Mouse (Mus musculus) liver, embryonic 15.5 days (tissue): ENCODE data around the gene Cenps. TPM values are rescaled to one million over a fixed set of nuclear protein-coding genes. Genes with fewer than 3 reads are reported as not detected.

Source experiments
- ATAC-seq: fragments of 200-750 bp; cut with Nextera tagmentation; 2 replicates; pipeline ENCODE4 v1.8.0; 2017; ENCODE audit warnings: moderate number of reproducible peaks, mild to moderate bottlenecking, moderate library complexity; ENCODE audit not compliant: insufficient read depth
- H3K27ac ChIP-seq: fragments of 300-500 bp; sonication (generic); replicated peaks from 2 replicates; pipeline ENCODE4 v1.5.1; 2015; ENCODE audit warnings: mild to moderate bottlenecking, inconsistent platforms
- H3K27me3 ChIP-seq: fragments of 300-500 bp; sonication (generic); 2 replicates; pipeline ENCODE4 v1.6.1; 2015; ENCODE audit warnings: mild to moderate bottlenecking, inconsistent platforms
- H3K36me3 ChIP-seq: fragments of 300-500 bp; sonication (generic); replicated peaks from 2 replicates; pipeline ENCODE4 v1.6.1; 2015; ENCODE audit warnings: moderate library complexity, mild to moderate bottlenecking, inconsistent platforms
- H3K4me1 ChIP-seq: fragments of 300-500 bp; sonication (generic); replicated peaks from 2 replicates; pipeline ENCODE4 v1.6.1; 2015; ENCODE audit warnings: inconsistent platforms
- H3K4me2 ChIP-seq: fragments of 300-500 bp; sonication (generic); 2 replicates; pipeline ENCODE4 v1.6.1; 2015; ENCODE audit warnings: moderate library complexity, mild to moderate bottlenecking, inconsistent platforms
- H3K4me3 ChIP-seq: fragments of 300-500 bp; sonication (generic); replicated peaks from 2 replicates; pipeline ENCODE4 v1.5.1; 2015; ENCODE audit warnings: mild to moderate bottlenecking, inconsistent platforms
- H3K9ac ChIP-seq: fragments of 300-500 bp; sonication (generic); 2 replicates; pipeline ENCODE4 v1.6.1; 2015; ENCODE audit warnings: moderate library complexity, mild to moderate bottlenecking, inconsistent platforms
- H3K9me3 ChIP-seq: fragments of 300-500 bp; sonication (generic); replicated peaks from 2 replicates; pipeline ENCODE4 v1.6.1; 2016; ENCODE audit warnings: inconsistent platforms
- WGBS: fragments of 180-500 bp; shearing (Covaris S2); methylation state at CpG from one replicate; pipeline ENCODE4 v1.1.7; 2015; ENCODE audit warnings: mixed read lengths; ENCODE audit not compliant: insufficient replicate concordance; 5-methylcytosine and 5-hydroxymethylcytosine counted together
- polyA plus RNA-seq: library from polyadenylated mRNA; unstranded; fragments of >200 nt; fragmentation: Nextera tagmentation; extraction: Ambion mirVana; gene quantifications from 2 replicates; pipeline ENCODE4 v1.2.1, GENCODE M21; 2015

The Cenps gene
- polyA plus RNA-seq, 1 experiment from 2014 or later, result 12.4 TPM

DNA sequence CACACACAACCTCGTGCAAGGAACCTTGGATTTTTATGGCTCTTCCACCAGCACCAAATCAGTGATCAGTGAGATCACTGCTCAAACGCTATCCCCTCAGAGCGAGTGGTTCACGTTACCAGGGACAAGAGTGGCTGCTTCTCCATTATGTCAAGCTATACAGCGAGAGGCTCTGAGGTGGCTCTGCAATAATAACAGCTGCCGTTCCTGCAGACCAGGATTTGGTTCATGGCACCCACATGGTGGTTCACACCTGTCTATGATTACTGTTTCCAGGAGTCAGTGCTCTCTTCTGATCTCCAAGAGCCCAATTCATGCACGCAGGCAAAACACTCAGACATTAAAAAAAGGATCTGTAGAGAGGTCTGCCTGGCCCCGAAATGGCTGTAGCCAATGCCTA, 1.1 kb upstream of the Cenps start:
- H3K27me3 ChIP-seq, result peaks cover 4% of the 10 kb centered on the region; the same call in 1 of the 2 replicates
- H3K27ac ChIP-seq, result no peak overlapping the region
- H3K4me3 ChIP-seq, result no peak overlapping the region
- no peak overlapping the region for H3K9ac ChIP-seq
- 80% methylated on average over 8 of the region's 8 CpGs for WGBS
- H3K4me1 ChIP-seq, result peaks cover 13% of the 10 kb centered on the region
- H3K36me3 ChIP-seq, result no peaks in the 10 kb centered on the region
- no peaks in the 10 kb centered on the region for H3K9me3 ChIP-seq
- no peak for ATAC-seq
- no peak overlapping the region for H3K4me2 ChIP-seq

DNA sequence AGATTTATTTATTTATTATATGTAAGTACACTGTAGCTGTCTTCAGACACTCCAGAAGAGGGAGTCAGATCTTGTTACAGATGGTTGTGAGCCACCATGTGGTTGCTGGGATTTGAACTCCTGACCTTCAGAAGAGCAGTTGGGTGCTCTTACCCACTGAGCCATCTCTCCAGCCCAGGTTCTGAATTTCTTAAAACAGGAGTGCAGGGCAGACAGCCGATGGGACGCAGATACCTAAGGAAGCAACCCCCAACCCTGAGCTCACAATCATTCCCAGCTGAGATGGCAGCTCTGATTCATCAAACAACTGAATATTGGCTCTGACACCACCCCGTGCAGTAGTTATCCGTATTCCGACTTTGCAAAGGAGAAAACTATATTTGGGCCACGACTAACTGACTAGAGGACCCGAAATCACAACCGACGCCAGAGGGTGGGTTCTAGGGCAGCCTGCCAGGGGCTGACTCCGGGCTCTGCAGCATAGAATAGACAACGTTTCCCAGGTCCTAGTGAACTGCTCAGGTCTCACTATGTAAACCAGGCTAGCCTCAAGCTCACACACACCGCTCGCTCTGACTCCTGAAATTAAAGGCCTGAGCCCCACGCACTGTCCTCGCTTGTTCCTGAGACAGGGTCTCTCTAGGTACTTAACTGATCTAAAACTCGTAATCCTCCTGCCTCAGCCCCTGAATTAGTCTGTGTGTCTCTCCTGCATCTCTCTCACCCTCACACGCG, 1.1 kb downstream of the Cenps start:
- WGBS, result 69% methylated on average over 18 of the region's 18 CpGs
- H3K9ac ChIP-seq, result peak overlapping the region; percentile 76

GRCm38 (mm10) chr4:149133395-149133794, 4.0 kb downstream of the Cenps start:
- H3K36me3 ChIP-seq, result peaks cover 2% of the 10 kb centered on the region; the same call in 1 of the 2 replicates
- 72% methylated on average over 5 of the region's 5 CpGs for WGBS
- no peak overlapping the region for H3K4me3 ChIP-seq
- H3K4me2 ChIP-seq, result no peak overlapping the region
- no peaks in the 10 kb centered on the region for H3K9me3 ChIP-seq
- H3K4me1 ChIP-seq, result peaks cover 22% of the 10 kb centered on the region
- ATAC-seq, result no peak
- 0 out of 2 replicates have a peak overlapping the region, but pooled peaks have one; percentile 5 for H3K27ac ChIP-seq
- H3K27me3 ChIP-seq, result no peaks in the 10 kb centered on the region
- no peak overlapping the region for H3K9ac ChIP-seq

More for the DNA sequence above, 1.1 kb downstream of the Cenps start:
- no peaks in the 10 kb centered on the region for H3K27me3 ChIP-seq
- H3K9me3 ChIP-seq, result no peaks in the 10 kb centered on the region
- H3K4me2 ChIP-seq, result peak overlapping the region; percentile 90
- H3K27ac ChIP-seq, result peak overlapping the region; percentile 87
- peaks cover 19% of the 10 kb centered on the region for H3K4me1 ChIP-seq
- peak overlapping the region; percentile 81 for H3K4me3 ChIP-seq
- H3K36me3 ChIP-seq, result no peaks in the 10 kb centered on the region
- no peak for ATAC-seq

GRCm38 (mm10) chr4:149131789-149132565, 5.5 kb downstream of the Cenps start:
- H3K36me3 ChIP-seq, result peaks cover 2% of the 10 kb centered on the region; the same call in 1 of the 2 replicates
- H3K27me3 ChIP-seq, result no peaks in the 10 kb centered on the region
- H3K27ac ChIP-seq, result peak overlapping the region; percentile 38; the same call in 1 of the 2 replicates
- no peaks in the 10 kb centered on the region for H3K9me3 ChIP-seq
- peaks cover 18% of the 10 kb centered on the region for H3K4me1 ChIP-seq
- WGBS, result 76% methylated on average over 21 of the region's 21 CpGs
- no peak overlapping the region for H3K4me2 ChIP-seq
- H3K4me3 ChIP-seq, result no peak overlapping the region
- ATAC-seq, result peak; percentile 19; the same call in 1 of the 2 replicates
- H3K9ac ChIP-seq, result no peak overlapping the region

- H3K4me2 ChIP-seq, result no peak overlapping the region
- H3K4me1 ChIP-seq, result peaks cover 10% of the 10 kb centered on the region
- no peak overlapping the region for H3K4me3 ChIP-seq
- ATAC-seq, result no peak
- H3K27ac ChIP-seq, result no peak overlapping the region
- no peak overlapping the region for H3K9ac ChIP-seq
- WGBS, result 88% methylated on average over 23 of the region's 23 CpGs
- peaks cover 2% of the 10 kb centered on the region; the same call in 1 of the 2 replicates for H3K36me3 ChIP-seq
- H3K27me3 ChIP-seq, result no peaks in the 10 kb centered on the region
- no peaks in the 10 kb centered on the region for H3K9me3 ChIP-seq
Observed at GRCm38 (mm10) chr4:149131021-149131752, 6.2 kb downstream of the Cenps start.

- Histone ChIP-seq H3K27ac (no peak overlapping the region), H3K27me3 (no peaks in the 10 kb centered on the region), H3K4me1 (peaks cover 9% of the 10 kb centered on the region; the same call in 1 of the 2 replicates), H3K4me3 (no peak overlapping the region), H3K4me2 (no peak overlapping the region), H3K9ac (no peak overlapping the region), H3K9me3 (no peaks in the 10 kb centered on the region), H3K36me3 (peaks cover 2% of the 10 kb centered on the region; the same call in 1 of the 2 replicates)
- 78% methylated on average over 18 of the region's 18 CpGs for WGBS
- no peak for ATAC-seq
Observed at GRCm38 (mm10) chr4:149128467-149128866, 9.0 kb downstream of the Cenps start.

- ATAC-seq, result no peak
- WGBS, result 73% methylated on average over 11 of the region's 11 CpGs
- Histone ChIP-seq H3K4me2 (no peak within 1 kb of the TSS), H3K36me3 (peaks cover 2% of the 10 kb centered on the region; the same call in 1 of the 2 replicates), H3K4me1 (0 out of 2 replicates have a peak, but pooled peaks cover 4% of the 10 kb centered on the region), H3K9me3 (no peaks in the 10 kb centered on the region), H3K4me3 (no peak within 1 kb of the TSS), H3K27ac (no peak within 1 kb of the TSS), H3K9ac (no peak within 1 kb of the TSS), H3K27me3 (no peaks in the 10 kb centered on the region)
Observed at GRCm38 (mm10) chr4:149126663-149127062, 10.8 kb downstream of the Cenps start, which contains the start of gene Cort. Gene Cort (minus strand): TSS chr4:149126763.

- ATAC-seq, result no peak
- WGBS, result 78% methylated on average over 6 of the region's 6 CpGs
Observed at GRCm38 (mm10) chr4:149126115-149126509, 11.3 kb downstream of the Cenps start.

DNA sequence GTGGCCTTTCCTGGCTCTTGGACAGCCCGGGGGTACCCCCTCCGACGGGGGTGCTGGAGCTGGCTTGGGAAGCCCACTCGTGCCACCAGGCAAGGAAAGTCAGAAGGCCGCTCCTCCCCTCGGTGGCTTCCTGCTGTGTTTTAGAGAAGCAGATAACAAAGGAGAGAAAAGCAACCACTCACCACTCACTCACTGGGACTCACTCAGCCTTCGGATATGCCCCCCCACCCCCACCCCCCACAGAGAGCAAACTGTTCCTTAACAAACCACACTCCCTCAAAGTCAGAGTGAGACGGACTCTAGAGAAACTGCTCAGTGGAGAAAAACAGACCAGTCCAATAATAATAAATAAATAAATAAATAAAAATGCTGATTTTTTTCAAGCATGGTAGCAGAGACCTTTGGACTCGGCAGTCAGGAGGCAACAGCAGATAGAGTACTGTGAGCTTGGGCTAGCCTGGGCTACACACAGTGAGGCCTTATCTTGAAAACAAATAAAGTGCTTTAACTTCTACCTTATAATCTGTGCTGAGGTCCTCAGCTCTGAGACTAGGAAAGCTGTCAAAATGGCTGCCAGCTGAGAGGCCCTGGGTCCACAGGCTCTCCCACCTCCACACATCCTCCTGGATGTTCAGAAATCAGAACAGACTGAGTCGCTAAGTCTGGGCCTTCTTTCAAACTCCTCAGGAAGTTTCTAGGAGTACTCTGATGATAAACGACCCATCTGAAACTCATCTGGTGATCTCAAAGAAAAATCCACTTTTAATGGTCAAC, 11.9 kb downstream of the Cenps start:
- H3K36me3 ChIP-seq, result peaks cover 2% of the 10 kb centered on the region; the same call in 1 of the 2 replicates
- no peak overlapping the region for H3K4me2 ChIP-seq
- H3K4me3 ChIP-seq, result no peak overlapping the region
- no peaks in the 10 kb centered on the region for H3K9me3 ChIP-seq
- WGBS, result 39% methylated on average over 11 of the region's 11 CpGs
- H3K27ac ChIP-seq, result no peak overlapping the region
- no peaks in the 10 kb centered on the region for H3K27me3 ChIP-seq
- no peak for ATAC-seq
- H3K4me1 ChIP-seq, result peaks cover 5% of the 10 kb centered on the region; the same call in 1 of the 2 replicates
- no peak overlapping the region for H3K9ac ChIP-seq

More at GRCm38 (mm10) chr4:149126115-149126509, 11.3 kb downstream of the Cenps start:
- Histone ChIP-seq H3K9ac (no peak overlapping the region), H3K4me1 (0 out of 2 replicates have a peak, but pooled peaks cover 4% of the 10 kb centered on the region), H3K9me3 (no peaks in the 10 kb centered on the region), H3K27me3 (no peaks in the 10 kb centered on the region), H3K36me3 (peaks cover 2% of the 10 kb centered on the region; the same call in 1 of the 2 replicates), H3K4me3 (no peak overlapping the region), H3K4me2 (no peak overlapping the region), H3K27ac (no peak overlapping the region)

DNA sequence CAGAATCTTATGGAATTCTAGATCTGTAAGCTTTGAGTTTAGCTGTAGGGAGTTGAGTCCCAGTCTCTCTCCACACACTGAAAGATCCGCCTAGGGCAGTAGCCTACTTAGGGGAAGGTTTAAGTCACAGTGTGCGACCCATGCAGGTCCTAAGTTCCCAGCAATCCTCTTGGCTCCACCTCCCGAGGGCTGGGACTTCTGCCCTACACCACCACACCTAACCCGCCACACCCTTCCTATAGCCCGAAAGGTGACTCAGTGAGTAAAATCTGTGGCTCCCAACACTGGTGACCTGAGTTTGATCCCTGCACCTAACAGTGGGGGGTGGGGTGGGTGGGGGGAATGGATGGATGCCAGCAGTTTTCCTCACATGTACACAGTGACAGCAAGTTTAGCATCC, 14.0 kb downstream of the Cenps start:
- Histone ChIP-seq H3K27ac (no peak overlapping the region), H3K9ac (no peak overlapping the region), H3K9me3 (no peaks in the 10 kb centered on the region), H3K4me2 (no peak overlapping the region), H3K36me3 (no peaks in the 10 kb centered on the region), H3K4me3 (no peak overlapping the region), H3K4me1 (peaks cover 19% of the 10 kb centered on the region; the same call in 1 of the 2 replicates), H3K27me3 (no peaks in the 10 kb centered on the region)
- no peak for ATAC-seq
- 52% methylated on average over 5 of the region's 5 CpGs for WGBS
